Mouse (Mus musculus): Measurements from ENCODE around the gene Cxcl14.

GRCm38 (mm10) chr13:56344355-56344754, 48.0 kb upstream of the Cxcl14 start:
- TF ChIP-seq POLR2A (IDR thresholded peaks at IDR 0.05; ENCODE audit: insufficient read depth, low read depth, low read length) (no peak), CTCF (IDR thresholded peaks at IDR 0.05; ENCODE audit: insufficient read depth, low read depth, low read length) (no peak)

Measured in olfactory bulb, adult 2 months (tissue).